Mouse (Mus musculus) megakaryocyte, embryonic 14.5 days (primary cell): ENCODE results near the gene Cntfr.

Experiments
- FLI1 ChIP-seq: IDR thresholded peaks from 2 replicates; pipeline ENCODE4 v1.6.1; 2012; ENCODE audit warnings: low read length, inconsistent platforms, mixed read lengths
- GATA1 ChIP-seq: IDR thresholded peaks from 3 replicates; pipeline ENCODE4 v1.6.1; 2012; ENCODE audit warnings: mixed read lengths, low read length, inconsistent platforms, borderline replicate concordance

GRCm38 (mm10) chr4:41635224-41635623, 61.7 kb downstream of the Cntfr start:
- TF ChIP-seq GATA1 (no peak), FLI1 (no peak)
